Mouse (Mus musculus) G1E (cell line): ENCODE measurements around the gene Ddx19b.

Experiments
- CTCF ChIP-seq: IDR thresholded peaks from 2 replicates; pipeline ENCODE4 v1.5.1; 2012; ENCODE audit warnings: low read depth, low read length, inconsistent platforms, mixed read lengths
- GATA1 ChIP-seq: IDR thresholded peaks from 2 replicates; pipeline ENCODE4 v1.6.1; 2012; ENCODE audit warnings: borderline replicate concordance, low read length, inconsistent platforms, mixed read lengths
- POLR2AphosphoS5 ChIP-seq: IDR thresholded peaks from 2 replicates; pipeline ENCODE4 v1.6.1; 2012; ENCODE audit warnings: low read depth, low read length, inconsistent platforms; ENCODE audit not compliant: insufficient replicate concordance
- TAL1 ChIP-seq: conservative IDR thresholded peaks from 2 replicates; pipeline ENCODE4 v1.6.1; 2012; ENCODE audit warnings: low read depth, low read length, inconsistent platforms, mixed read lengths

DNA sequence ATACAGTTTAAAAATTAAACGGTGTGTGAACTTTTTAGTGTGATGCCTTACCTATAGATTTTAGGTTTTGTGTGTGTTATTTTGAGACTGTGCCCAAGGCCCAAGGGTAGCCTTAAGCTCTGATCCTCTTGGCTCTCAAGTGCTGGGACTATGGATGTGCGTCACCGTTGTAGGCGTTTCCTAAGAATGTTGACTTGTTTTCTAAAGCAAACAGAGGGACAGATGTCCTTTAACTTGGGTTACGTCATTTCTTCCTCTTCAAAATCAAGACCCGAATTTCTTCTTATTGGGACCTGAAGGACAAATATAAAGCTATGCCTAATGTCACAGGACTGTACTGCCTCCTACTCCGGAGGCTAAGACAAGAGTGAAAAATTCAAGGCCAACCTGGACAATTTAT is 1.4 kb upstream of the Ddx19b start, which contains the start of gene Aars:
- TF ChIP-seq CTCF (no peak), GATA1 (no peak), POLR2AphosphoS5 (no peak), TAL1 (no peak)
